Mouse (Mus musculus) left cerebral cortex, postnatal 4 days (tissue): ENCODE measurements around the gene Plaur. TPM values are rescaled to one million over a fixed set of nuclear protein-coding genes. Genes with fewer than 3 reads are reported as not detected.

ENCODE experiments used
- DNase-seq: peaks from one replicate; pipeline ENCODE4 v3.0.0-alpha.2; 2022
- intact Hi-C: fragments of 180-260 bp; cut with DNase I; formaldehyde crosslinking; loops from one replicate; pipeline ENCODE4 v1.15.1; 2025
- total RNA-seq, 2 experiments: library from RNA; stranded (reverse); gene quantifications; 2 replicates each; pipeline ENCODE4 v1.2.3; 2021

The Plaur gene
- 1 to 10 TPM; 1.0 to 1.2 TPM for total RNA-seq

DNA sequence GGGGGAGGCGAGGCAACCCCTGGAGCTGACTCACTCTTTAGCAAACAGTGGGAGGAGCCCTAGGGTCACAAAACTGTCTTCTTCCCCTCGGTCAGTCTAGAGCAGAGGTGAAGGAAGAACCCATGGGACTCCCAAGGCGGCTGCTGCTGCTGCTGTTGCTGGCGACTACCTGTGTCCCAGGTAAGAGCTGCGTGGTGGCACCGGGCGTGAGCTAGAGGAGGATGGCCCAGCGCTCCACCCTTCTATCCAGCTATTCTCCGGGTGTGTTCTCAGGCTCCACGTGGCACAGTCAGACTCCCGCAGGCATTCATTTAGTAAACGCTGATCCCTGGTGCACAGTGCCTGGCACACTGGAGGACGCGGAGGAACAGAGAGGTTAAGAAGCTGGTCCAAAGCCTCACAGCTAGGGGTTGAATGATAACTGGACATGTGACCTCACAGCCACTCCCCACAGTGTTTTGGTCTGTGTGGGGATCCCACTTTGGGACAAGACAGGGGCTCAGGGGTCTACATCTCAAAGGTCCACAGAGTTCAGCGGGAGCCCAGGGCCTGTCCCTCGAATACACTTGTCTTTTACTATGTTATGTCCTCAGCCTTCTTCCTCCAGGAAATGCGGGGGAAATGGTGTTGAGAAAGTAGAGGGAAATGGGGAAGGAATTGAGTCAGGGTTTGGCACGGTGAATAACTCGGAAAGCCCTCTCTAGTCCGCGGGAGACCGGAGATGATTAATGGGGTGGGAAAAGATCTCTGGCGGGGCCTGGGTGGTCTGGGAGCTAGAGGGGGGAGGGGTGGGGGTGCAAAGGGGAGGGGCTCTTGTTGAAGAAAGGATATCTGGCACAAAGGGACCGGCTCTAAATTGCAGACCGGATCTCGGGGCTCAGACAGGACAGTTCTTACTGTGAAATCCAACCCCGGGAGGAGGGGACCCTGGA is at the start of gene Plaur:
Gene Plaur (plus strand): TSS at position 97 of the 932 bp plus-strand sequence.
- no peak for DNase-seq
- intact Hi-C loops = no loop called here

DNA sequence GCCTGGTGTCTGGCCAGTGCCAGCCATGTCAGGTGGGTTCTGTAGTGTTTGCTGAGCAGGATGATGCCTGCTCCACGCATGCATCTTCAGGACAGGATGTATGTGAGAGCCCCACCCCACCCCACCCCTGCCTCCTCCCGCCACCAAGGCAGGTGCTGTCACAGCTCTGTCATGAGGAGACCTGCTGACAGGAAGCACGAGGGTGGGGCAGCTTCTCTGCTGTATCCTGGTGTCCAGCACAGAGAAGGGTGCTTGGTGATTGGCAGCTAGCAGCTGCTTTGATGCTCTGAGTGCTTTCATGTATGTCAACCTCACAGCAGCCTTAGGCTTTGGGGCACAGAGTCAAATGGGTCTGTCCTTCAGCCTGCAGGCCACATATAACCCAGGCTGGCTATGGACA is 48.7 kb upstream of the Plaur start:
- no peak for DNase-seq
- intact Hi-C loops = no loop called here

DNA sequence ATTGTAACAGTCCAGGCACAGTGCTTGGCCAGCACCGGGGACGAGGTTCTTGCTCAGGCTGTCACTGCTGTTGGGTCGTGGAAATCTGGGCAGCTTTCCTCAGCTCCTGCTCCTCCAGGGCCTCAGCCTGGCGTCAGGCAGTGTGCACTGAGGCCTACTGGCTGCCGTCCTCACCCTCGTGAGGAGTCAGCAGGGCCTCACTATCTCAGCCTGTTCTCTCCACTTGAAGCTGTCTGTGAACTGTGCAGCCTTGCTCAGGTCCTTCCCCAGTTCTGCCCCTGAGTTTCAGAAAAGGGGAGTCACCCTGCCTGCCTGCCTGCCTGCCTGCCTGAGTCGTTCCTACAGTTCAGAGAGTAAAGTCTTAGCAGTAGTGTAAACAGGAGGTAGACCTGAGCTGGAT is 47.0 kb upstream of the Plaur start:
- no peak for DNase-seq

DNA sequence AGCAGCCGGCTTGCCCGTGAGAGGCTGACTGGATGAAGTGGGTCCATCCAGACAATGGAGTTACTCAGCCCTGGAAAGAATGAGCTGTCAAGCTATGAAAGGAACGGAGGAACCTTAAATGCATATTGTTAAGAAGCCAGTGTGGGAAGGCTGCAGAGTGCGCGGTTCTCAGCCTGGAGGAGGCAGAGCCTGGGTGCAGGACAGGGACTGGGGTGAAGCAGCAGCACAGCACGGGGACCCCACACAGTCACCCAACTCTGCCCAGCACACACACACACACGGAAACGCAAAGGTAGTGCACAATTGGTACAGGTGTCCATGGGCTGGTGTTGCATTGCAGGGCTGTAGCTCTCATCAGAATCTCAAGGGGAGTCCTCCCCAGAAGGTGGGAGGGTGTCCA is 42.7 kb upstream of the Plaur start:
- no peak for DNase-seq
- intact Hi-C loops = no loop called here

More for the DNA sequence above, 47.0 kb upstream of the Plaur start:
- intact Hi-C loops = no loop called here

DNA sequence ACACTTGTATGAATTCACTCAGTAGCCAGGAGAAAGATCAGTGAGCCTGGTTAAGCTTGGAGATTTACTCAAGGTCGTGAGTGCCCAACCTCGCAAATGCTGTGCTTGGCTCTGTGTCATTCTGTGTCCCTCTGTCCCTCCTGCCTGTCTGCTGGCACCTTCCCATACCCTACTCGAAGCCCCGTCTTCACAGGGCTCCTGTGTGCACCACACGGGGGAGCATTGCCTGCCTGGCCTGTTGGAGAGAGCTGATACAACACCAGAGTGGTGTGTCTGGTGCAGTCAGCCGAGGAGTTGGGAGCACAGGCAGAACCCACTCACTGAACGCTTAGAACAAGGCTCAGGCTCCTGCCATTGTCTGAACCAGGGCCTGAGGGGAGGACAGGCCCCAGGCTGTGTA is 40.6 kb upstream of the Plaur start:
- DNase-seq = peak; percentile 45
- intact Hi-C loops = no loop called here

DNA sequence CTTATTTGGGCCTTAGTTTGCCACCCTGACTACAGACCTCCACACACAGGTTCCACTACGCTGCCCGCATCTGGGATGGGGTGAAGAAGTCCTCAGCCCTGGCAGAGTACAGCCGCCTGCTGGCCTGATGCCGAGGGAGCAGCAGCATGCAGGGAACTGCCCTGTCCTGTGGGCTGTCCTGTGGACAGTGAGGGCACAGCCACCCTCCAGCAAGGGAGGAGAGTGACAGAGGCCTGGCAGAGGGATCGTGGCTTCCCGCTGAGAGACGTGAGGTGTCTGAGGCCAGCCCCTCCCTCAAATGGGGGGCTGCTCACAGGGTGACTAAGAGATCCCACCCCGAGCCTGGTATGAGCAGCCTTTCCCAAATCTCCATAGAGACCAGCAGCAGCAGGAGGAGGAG is 40.0 kb upstream of the Plaur start:
- peak; percentile 78 for DNase-seq
- intact Hi-C loops = no loop called here

DNA sequence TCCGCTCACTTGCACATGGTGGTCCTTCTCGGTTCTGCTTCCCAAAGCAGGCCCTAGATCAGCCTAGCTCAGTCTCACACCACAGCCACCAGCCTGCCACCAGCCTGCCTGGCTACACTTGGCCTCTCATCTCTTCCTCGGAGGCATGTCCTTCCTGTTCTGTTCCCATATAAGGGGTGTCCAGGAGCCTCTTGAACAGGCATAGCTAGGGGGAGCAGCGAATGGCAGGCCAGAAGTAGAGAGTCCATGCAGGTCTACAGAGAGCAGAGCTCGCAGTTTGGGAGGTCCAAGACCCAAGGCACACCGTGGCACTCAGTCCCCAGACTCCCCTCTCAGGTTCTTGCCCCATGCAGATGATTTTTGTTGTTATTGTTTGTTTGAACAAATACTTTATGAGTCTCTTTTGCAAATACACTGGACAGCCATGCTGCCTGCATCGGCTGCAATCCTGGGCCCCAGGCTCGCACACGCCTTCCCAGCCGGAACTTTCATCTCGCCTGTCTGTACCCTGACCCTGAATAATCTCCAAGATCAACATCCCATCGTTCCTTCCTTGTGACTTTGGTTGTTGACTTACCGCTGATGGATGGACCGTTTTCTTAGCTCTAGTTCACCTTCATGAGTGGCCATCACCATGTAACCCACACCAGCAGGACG is 39.0 kb upstream of the Plaur start:
- no peak for DNase-seq
- intact Hi-C loops = no loop called here

DNA sequence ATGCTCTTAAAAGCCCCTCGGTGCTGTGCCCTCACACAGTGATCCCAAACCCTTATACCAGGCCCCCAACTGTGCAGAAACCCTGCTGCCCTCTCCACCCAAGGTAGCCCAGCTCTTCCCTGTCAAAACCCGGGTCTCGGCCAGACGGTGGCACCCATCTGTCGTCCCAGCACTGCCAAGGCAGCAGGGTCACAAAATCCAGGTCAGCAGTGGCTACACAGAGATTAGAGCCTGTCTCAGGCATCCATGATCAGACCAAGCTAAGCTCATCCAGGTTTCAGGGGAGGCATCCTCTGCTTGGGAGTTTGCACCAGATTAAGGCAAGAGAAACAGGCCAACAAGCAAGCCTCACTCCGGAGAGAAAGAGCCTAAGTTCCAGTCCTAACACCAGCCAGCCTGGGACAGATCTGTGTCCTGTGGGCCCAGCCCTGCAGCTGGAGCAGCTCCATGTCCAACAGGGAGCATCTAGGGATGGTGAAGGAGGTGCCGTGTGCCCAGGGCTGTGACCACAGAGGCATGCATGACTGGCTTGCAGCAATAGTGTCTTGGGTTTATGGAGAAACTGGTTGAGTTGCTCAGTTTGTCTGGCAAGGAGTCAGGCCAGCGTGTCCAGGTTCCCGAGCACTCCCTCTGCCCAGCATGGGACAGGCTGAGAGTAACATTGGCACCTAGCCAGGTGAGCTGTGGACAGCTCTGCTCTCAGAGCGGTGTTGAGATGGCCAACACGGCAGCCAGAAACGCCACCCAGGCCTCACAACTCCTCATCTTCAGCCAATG is 38.1 kb upstream of the Plaur start:
- intact Hi-C loops = no loop called here
- DNase-seq = peak; percentile 85

DNA sequence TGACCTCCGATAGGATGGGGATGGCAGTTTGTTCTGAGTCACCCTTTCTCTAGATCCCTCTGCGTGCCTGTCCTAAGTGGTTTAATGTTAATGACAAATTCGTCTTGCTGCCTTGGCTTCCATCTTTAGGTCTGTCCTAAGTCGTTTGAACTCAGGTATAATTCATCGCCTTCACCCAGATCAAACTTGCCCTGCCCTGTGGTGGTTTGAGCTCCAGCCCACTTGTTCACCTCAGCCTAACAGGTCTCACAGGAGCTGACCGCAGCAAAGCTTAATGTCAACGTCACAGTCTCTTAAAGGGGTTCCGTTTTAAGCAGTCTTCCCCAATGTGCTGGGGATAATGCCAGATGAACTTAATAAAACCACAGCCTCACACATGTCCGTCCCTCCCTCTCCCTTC is 36.4 kb upstream of the Plaur start:
- intact Hi-C loops = no loop called here

DNA sequence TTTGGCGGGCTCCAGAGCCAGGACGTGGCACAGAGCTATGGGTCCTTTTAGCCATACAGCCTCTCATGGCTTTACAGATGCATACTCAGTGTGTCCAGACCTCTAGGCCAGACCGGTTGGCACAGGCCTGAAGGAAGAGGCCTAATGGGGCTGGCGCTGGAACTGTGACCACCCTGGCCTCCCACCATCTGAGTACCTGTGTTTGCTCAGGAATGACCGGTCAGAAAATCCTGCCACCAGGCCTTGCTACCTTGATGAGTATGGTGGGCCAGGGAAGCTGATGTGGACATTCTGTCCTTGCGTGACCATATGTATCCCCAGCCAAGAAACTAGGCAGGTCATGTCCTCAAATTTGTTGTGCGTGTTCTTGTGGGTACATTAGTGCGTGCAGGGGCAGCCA is 35.1 kb upstream of the Plaur start:
- intact Hi-C loops = no loop called here
- DNase-seq = no peak

More for the DNA sequence above, 36.4 kb upstream of the Plaur start:
- DNase-seq = no peak

DNA sequence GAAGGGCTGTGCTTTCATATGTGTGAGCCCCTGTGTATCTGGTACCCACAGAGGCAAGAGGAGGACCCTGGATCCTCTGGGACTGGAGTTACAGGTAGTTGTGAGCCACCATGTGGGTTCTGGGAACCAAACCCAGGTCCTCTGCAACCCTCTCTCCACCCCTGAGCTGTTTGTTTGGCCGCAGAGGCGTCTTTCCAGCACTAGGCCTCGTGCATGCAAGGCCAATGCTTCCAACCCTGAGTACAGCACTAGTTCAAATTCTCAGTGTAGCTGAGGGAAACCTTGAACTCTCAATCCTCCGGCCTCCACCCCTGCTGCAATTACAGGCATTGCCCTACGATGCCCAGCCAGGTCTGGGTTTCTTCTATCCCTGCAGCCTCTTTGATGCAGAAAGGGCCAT is 33.6 kb upstream of the Plaur start:
- DNase-seq = no peak
- intact Hi-C loops = no loop called here

DNA sequence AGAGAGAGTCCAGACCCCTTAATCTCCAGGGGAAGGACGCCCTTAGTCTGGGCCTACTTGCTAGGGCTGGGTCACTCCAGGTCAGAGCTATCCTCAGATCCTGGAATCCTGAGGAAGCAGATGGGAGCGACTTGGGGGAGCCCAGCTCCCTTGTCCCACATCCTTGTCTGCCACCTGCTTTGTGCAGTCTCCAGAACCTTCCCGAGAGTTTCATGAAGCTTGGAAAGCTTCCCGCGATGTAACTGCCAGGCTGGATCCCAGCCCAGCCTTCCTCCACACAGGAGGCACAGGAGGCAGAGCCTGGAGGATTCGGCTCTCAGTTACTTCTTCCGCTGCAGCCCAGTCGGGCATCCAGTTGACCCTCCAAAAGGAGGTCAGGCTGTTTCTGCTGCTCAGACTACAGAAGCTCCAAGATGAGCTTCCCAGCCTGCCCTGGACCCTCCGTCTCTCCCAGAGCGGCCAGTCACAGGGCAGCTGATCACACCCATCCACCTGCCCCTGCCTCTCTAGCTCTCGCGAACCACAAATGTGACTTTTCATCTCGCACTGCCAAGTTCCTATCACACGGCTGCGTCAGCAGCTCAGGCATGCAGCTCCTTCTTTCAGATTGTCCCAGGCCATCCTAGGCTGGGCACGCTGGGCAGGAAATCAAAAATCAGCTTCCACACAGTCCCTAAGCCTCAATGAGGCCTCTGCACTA is 32.7 kb upstream of the Plaur start:
- intact Hi-C loops = no loop called here
- peak; percentile 83 for DNase-seq

DNA sequence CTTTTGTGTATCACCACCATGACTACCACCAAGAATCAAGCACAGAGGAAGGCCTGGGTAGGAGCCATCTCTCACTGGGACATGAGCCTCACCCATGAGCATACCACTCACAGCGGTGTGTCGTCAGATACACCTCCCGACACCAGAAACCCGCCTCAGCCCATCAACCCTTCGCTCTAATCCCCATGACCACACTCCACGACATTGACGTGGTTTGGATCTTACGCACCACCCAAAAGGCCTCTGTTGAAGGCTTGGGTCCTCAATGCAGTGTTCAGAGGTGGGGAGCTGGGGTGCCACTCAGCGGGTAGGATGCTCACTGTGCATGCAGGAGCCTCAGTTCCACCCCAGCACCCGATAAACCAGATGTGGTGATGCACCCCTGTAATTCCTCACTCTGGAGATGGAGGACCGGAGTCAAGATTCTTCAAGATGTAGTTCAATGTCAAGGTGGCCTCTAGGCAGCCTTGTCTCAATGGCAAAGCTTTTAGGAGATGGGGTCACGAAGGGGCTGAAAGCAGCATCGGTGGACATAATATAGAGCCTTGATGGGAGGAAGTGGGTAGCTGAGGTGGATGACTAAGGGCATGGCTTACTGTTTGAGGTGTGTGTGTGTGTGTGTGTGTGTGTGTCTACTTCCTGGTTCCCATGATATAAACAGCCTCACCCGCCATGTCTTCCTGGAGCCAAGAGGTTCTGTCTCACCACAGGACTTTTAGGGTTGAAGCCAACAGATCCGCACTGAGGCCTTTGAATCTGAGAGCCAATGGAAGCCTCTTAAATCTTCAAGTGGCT is 31.5 kb upstream of the Plaur start:
- DNase-seq = no peak
- intact Hi-C loops = no loop called here

DNA sequence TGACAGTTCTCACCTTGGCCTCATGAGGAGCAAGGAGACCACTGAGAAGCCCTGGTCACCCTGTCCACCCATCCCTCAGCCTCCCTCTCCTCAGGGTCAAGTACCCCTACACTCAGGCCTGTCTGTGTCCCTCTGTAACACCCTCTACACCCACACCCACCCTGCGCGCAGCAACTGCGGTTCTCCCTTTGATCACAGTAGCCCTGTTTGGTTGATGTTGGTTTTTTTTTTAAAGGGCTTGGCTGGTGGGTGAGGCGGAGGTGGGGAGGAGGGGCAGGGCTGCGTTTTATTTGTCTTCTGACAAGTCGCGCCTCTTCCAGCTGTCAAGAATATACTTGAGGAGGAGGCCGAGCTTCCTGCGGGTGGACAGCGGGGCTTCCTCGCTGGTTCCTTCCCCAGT is 30.6 kb upstream of the Plaur start:
- no peak for DNase-seq
- intact Hi-C loops = no loop called here

DNA sequence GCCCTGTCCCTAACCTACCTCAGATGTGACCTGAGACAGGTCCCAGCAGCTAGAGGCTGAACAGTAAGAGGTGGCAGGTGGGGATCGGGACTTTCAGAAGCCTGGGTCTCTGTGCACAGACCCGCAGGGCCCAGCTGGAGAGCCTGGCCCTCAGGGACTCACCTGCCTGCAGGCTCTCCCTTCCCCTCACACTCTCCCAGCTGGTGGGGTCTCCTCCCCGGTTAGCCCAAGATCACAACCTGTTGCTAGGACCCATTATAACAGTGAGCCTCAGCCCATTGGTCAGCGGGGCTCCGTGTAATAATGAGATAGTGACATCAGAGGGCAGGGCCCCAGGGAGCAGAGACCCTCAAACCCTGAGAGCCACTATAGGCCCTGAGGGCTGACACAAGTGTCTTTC is 27.0 kb upstream of the Plaur start:
- no peak for DNase-seq

DNA sequence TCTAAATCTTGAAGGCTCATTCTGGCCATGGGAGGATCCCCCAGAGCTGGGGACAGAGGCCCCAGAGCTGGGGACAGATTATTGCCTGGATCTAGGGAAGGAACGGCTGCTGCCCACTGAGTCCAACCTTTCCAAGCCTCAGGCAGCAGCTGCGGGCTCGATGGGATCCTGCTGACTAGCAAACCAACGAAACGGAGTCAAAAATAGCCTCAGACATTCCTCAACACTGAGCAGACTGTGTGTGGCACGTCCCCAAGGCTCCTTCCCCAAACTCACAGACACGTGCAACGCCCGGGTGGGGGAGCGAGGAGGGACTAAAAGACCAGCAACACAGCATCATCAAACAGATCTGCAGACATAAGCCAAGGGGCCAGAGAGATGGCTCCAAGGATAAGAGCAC is 24.3 kb upstream of the Plaur start:
- intact Hi-C loops = no loop called here

More for the DNA sequence above, 27.0 kb upstream of the Plaur start:
- intact Hi-C loops = no loop called here

DNA sequence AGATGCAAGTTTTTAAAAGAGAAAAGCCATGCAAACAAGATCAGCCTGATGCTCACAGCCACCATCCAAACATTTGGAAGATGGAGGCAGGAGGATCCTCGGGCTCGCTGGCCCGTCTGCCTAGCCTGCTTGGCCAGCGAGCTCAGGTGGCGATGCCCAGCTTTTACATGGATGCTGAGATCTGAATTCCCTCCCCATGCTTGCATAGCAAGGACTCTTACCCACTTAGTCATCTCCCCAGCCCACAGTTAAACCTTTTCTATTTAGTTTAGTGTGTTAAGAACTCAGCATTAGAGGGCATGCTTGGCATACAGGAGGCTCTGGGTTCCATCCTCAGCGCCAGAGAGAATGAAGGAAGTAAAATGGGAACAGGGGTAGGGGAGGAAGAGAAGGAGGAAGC is 23.1 kb upstream of the Plaur start:
- no peak for DNase-seq
- intact Hi-C loops = no loop called here

More for the DNA sequence above, 24.3 kb upstream of the Plaur start:
- no peak for DNase-seq

DNA sequence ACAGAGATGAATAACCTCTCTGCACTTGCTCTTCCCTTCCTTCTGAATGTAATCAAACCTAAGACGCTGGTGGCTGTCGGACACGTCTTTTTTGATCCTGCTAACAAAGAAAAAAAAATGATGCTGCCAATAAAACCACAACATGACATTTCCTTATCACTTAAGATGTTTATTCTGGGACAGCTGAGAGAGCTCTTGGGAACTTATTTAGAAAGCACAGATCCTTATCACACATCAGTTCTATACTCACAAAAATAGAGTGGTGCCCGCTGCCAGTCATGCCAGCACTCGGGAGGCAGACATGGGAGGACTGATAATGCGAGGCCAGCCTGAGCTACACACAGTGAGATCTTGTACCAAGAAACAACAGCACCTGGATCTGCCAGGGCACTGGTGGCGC is 22.4 kb upstream of the Plaur start:
- intact Hi-C loops = no loop called here
- no peak for DNase-seq

DNA sequence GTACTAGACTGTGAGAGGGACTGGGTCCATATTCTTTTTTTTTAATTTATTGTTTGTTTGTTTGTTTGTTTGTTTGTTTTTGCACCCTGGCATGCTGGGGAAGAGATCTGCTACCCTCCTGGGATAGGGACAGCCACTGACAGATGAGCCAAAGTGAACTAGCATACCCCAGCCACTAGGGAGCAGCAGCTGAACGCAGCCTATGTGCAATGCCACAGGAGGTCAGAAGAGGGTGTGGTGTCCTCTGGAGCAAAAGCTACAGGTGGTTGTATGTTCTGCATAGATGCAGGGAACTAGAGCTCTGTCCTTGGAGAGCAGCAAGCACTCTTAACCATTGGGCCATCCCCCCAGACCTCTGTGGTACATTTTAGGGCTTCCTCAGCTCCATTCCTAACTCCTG is 20.5 kb upstream of the Plaur start:
- intact Hi-C loops = no loop called here
- peak; percentile 64 for DNase-seq

DNA sequence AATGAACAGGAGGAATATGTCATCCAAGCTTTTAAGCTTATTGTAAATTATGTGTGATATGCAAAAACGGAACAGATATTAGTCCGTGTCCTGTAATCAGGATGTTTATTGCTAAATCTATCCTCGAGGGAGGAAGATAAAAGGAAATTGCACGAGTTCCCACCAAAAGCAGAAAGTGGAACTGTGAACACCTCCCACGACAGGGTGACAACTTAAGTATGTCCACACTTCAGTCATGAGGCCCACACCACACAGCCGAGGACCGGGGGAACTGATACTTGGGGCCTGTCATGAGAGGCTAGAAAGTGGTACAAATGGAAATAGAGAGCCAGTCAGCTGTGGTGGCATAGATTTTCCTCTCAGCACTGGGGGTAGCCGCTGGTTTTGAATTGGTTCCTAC is 20.0 kb upstream of the Plaur start:
- intact Hi-C loops = no loop called here
- no peak for DNase-seq
